Mouse (Mus musculus) T-helper 2 cell (primary cell): ENCODE data around the gene Ndufb3.
"Not testable (repeated sequence)": the region's sequence is repeated elsewhere in the genome, so short reads cannot be mapped to it uniquely, and the experiment has no call there.

ENCODE experiments used
- in situ Hi-C: fragments of 300-600 bp; cut with MboI, MseI; formaldehyde crosslinking; loops from one replicate; pipeline ENCODE4 v1.15.1; 2025; ENCODE audit warnings: high pct_unique_total_duplicates

The Ndufb3 gene

GRCm38 (mm10) chr1:58586171-58586997 is at the start of gene Ndufb3, which contains the start of gene Fam126b:
Gene Ndufb3, plus strand, starts transcription at chr1:58586384.
Gene Fam126b, minus strand, starts transcription at chr1:58586323.
- in situ Hi-C loops: no loop called here

- in situ Hi-C loops: loop anchor here (5.0 kb wide), 1 partner anchor 74 kb away; no protein-coding TSS in a partner anchor
Measured at GRCm38 (mm10) chr1:58541386-58541785, 44.8 kb upstream of the Ndufb3 start.

- in situ Hi-C loops: not testable (repeated sequence)
Measured at GRCm38 (mm10) chr1:58560370-58560769, 25.8 kb upstream of the Ndufb3 start.

- in situ Hi-C loops: no loop called here
Measured at GRCm38 (mm10) chr1:58562455-58562854, 23.7 kb upstream of the Ndufb3 start.

GRCm38 (mm10) chr1:58564981-58565380 is 21.2 kb upstream of the Ndufb3 start:
- in situ Hi-C loops: no loop called here

- in situ Hi-C loops: no loop called here
Measured at GRCm38 (mm10) chr1:58566621-58567020, 19.6 kb upstream of the Ndufb3 start.

GRCm38 (mm10) chr1:58568456-58569130 is 17.6 kb upstream of the Ndufb3 start:
- in situ Hi-C loops: no loop called here

GRCm38 (mm10) chr1:58570437-58570836 is 15.7 kb upstream of the Ndufb3 start:
- in situ Hi-C loops: no loop called here

- in situ Hi-C loops: loop anchor here (5.0 kb wide), 1 partner anchor 67 kb away; no protein-coding TSS in a partner anchor
Measured at GRCm38 (mm10) chr1:58579179-58579578, 7.0 kb upstream of the Ndufb3 start.

- in situ Hi-C loops: no loop called here
Measured at GRCm38 (mm10) chr1:58582611-58583010, 3.6 kb upstream of the Ndufb3 start.

- in situ Hi-C loops: no loop called here
Measured at GRCm38 (mm10) chr1:58584271-58584670, 1.9 kb upstream of the Ndufb3 start.

- in situ Hi-C loops: no loop called here
Measured at GRCm38 (mm10) chr1:58585373-58586170, 612 bp upstream of the Ndufb3 start.

GRCm38 (mm10) chr1:58587491-58587890 is 1.3 kb downstream of the Ndufb3 start:
- in situ Hi-C loops: no loop called here

- in situ Hi-C loops: no loop called here
Measured at GRCm38 (mm10) chr1:58602681-58603080, 16.5 kb downstream of the Ndufb3 start.

GRCm38 (mm10) chr1:58603738-58604137 is 17.6 kb downstream of the Ndufb3 start:
- in situ Hi-C loops: no loop called here

- in situ Hi-C loops: not testable (repeated sequence)
Measured at GRCm38 (mm10) chr1:58609591-58609990, 23.4 kb downstream of the Ndufb3 start.

- in situ Hi-C loops: no loop called here
Measured at GRCm38 (mm10) chr1:58610166-58610565, 24.0 kb downstream of the Ndufb3 start.

GRCm38 (mm10) chr1:58610611-58611010 is 24.4 kb downstream of the Ndufb3 start:
- in situ Hi-C loops: no loop called here

- in situ Hi-C loops: no loop called here
Measured at GRCm38 (mm10) chr1:58613786-58614185, 27.6 kb downstream of the Ndufb3 start.

GRCm38 (mm10) chr1:58614424-58614823 is 28.2 kb downstream of the Ndufb3 start:
- in situ Hi-C loops: no loop called here

GRCm38 (mm10) chr1:58615146-58615545 is 29.0 kb downstream of the Ndufb3 start:
- in situ Hi-C loops: no loop called here

GRCm38 (mm10) chr1:58616176-58616575 is 30.0 kb downstream of the Ndufb3 start:
- in situ Hi-C loops: no loop called here
